Mouse (Mus musculus): ENCODE data around the gene Tepsin.
A peak's percentile ranks its signal among the peaks of the same experiment; 100 is the strongest.

The Tepsin gene

DNA sequence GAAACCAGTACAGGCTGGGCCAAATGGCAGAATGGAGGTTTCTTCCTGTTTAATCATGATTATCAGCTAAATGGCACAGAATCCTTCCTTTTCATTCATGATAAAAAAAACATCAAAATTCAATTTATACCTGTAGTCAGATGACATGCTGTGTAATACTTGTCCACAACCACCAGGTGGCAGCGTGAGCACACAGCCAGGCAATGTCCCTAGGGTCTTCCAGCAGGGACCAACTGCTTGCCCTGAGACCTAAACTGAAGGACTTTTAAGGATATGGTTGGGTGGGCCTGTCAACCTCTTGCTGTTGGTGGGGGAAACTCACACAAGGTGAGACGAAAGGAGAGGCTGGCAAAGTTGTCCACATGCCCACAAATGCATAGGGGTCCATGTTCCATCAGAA is 12.5 kb upstream of the Tepsin start:
- DNase-seq (ENCODE audit: low read depth, low spot score) = no peak

DNA sequence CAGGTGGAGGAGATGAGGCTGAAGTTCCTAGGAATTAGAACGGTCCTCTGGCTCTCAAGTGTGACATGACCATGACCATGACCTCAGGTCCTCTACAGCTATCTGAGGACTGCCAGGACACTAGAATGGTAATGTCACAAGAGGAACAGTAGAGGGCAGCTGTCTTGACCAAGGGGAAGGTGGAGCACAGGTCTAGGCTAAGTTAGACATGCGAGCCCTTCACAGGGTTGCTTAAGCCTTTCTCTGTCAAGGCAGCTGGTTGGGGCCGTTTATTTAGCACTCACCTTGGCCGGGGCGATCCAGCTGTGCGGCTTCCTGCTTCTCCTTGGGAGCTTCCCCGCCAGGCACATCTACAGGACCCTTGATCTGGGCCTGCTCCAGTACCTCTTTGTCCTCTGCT is 12.0 kb upstream of the Tepsin start:
- DNase-seq (ENCODE audit: low read depth, low spot score) = no peak

DNA sequence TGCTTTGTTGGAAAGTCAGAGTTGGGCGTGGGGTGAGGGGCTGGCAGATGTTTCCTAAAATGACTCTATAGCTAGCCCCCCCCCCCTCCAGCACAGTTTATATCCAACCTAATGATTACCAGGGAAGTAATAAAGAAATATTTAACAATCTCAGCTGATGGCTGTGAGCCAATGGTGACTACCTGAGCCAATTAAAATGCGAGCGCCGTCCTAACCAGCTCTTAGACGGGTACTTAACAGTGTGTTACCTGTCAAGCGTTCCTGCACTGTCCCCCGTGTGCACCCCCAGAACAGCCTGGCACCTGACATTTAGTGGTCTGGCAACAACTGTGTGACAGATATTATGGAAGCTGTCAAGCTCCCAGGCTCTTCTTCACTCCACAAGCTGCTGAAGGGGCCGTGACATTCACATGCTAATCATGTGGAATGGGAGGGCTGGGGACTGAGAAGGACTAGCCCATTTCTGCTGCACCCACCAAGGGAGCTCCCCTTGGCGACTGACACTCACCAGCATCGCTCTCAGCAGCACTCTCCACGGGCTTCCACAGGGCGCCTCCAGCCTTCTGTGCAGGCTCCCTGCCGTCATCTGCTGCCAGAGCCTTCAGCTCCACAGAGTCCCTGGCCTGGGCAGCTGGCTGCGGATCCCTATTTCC is 11.2 kb upstream of the Tepsin start:
- DNase-seq (ENCODE audit: low read depth, low spot score) = no peak

DNA sequence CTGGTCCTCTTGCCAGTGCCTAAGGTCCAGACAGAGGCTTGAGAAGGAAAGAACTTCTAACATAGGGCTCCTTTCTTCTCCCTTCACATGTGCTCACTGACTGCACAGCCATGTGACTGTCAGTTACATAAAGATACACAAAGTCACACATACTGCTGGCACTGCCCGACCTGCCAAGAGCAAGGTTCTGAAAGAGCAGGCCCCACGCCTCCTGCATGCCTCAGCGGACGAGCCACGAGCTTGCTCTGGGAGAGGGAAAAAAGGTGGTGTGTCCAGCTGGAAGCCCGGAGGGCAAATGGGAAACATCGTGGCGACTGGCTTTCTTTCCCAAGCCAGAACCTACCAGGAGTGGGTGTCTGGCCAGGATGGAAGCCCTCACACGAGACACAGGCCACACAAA is 9.3 kb upstream of the Tepsin start:
- no peak for DNase-seq (ENCODE audit: low read depth, low spot score)

DNA sequence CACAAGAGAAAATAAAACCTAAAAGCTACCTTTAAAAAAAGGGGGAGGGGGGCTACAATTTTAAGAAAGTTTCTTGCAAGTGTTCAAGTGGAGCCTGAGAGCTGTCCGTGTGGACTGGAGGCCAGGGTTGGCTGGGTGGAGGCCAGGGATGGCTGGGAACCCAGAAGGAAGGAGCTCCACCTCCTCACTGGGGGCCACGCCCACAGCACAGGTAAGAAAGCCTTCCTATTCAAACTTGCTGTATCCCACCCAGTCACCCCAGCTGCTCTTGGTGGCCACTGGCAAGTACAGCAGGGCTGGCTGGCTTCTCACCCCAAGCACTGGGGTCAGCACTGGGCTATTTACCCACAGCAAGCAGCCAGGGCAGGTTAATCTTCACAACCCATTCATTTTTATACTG is 8.5 kb upstream of the Tepsin start:
- DNase-seq (ENCODE audit: low read depth, low spot score) = no peak

DNA sequence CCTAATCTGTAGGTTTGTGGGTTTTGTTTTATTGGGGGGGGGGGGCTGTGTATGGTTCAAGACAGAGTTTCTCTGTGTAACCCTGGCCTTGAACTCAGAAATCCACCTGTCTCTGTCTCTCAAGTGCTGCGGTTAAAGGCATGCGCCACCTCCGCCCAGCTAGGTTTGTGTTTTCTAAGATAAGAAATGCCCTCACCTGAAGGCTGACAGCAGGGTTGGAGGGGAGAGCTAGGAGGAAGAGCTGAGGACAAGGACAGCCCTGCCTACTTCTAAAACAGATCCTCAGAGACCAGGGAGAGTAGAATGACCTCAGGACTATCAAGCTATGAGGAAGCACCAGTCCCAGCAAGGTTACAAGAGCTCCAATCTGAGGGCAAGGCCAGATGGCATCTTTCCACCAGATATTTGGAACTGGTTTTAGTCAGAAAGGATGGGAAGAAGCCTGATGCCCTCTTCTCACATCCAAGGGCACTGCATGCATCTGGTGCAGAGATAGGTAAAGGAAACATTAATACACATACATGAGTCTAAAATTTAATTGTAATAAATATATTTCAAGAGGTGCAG is 5.0 kb upstream of the Tepsin start:
- DNase-seq (ENCODE audit: low read depth, low spot score) = no peak

DNA sequence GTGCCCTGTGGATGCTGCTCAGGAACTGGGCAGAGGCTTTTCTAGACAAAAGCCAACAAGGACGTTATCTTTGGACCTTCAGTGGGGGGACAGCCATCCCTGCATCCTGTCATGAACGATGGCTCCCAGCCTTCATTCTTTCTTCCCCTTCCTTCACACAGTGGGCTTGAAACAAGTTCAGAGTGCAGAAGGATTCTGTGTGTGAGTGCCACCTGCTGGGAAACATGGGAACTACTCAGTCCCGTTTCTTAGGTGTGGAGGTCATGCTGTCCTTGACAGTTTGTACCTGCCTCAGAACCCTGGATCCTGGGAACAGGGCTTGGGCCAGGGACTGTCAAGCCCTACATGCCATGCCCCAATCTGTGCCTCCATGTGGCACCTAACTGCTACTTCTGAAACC is 2.5 kb upstream of the Tepsin start:
- DNase-seq (ENCODE audit: low read depth, low spot score) = no peak

DNA sequence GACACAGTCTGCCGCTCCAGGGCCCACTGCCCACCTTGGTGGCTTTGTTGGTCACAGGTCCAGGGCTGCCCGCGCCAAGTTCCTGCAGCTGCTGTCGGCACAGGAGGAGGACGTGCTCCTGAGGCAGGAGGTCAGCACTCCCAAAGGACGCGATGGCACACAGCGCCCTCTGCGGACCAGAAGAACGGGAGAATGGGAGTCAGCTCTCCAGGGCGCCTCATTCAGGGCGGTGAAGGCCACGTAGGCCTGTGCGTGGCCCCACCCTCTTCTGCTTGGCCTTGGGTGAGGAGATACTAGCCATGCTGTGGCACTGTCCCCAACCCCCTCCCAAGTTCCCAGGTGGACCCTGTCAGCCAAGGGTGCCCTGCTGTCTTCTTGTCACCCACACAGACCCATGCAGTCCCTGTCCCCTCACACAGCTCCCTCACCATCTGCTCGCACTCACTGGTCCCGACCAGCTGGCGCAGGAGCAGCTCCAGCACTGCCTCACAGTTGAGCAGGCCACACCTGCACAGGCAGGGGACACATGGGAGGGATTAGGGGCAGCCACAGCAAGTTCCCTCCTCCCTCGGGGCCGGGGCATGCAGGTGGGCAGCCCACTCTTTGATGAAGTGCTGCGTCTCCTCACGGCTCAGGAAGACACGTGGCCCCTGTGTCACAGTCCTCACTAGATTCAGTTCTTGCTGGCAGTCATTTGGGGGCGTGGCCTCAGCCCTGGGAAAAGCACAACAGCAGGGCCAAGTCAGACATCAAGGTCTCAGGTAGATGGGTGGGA is 5.5 kb downstream of the Tepsin start:
- no peak for DNase-seq (ENCODE audit: low read depth, low spot score)

DNA sequence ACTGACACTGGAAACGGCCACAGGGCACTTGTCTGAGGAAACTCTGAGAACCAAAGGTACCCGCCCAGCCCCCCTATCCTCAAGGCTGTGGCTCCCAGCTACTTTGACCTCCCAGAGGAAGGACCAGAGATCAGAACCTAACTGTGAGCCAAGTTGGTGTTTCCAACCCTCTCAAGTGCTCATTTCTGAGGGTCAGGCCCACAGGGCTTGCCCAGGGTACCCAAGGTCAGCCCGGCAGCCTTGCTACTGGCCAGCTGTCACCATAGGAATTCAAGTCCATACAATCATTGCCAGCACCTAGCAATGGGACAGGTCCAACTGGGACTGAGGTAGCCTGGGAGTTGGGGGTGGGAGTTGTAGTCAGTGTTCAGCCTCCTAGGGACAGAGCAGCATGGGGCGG is 7.9 kb downstream of the Tepsin start:
- DNase-seq (ENCODE audit: low read depth, low spot score) = no peak

DNA sequence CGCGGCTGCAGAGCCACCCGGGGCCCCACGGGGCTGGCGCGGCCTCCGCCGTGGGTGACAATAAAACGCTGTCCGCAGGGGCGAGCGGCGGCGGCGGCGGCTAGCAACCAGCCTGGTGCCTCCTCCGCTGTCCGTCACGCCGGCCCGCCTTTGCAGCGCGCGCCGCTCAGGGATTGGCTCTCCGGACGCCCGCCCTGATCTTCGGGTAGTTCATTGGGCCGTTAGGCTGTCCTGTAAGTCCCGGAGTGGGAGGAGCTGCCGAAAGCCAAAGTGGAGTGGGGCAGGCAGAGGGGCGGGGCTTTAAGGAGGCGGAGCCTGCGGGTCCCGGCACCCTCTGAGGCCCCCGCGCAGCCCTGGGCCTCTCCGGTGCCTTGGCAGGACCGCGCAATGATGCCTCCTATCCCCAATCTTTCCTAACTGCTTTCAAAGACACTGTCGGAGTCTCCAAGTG is 11.8 kb downstream of the Tepsin start, which contains the start of gene Cep131:
Cep131 (minus strand) TSS at position 126 of the 451 bp plus-strand sequence.
- DNase-seq (ENCODE audit: low read depth, low spot score) = peak; percentile 94

DNA sequence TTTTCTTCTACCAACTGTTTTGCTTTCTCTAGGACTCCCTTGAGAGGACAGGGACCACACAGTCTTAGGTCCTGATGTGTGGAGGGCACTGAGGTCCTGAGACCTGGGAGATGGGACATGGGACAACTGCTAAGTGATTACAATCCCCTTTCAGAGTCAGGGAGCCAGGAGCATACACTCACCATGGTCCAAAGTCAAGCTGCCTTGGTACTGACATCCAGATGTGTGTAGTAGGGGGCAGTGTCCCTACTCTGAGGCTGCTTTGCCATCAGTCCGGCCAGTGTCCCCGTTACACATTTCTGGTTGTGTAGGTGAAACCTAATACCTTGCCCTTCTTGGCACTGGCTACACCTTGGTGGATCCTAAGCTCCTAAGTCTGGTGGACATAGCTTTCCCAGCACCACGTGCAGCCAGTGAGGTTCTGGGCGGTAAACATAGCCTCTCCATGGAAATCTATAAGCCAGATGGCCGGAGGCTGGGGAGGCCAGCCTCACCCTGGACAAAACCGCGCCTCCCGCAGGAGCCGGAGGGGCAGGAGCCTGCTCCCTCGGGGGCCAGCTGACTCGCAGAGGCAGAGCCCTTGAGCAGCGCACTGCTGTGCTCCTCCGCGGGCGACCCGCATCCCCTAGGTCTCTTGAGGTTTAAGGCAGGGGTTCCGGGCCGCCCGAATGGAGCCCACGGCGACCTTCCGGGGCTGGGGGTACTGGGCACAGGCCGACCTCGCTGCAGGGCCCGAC is 12.5 kb downstream of the Tepsin start:
- DNase-seq (ENCODE audit: low read depth, low spot score) = no peak

DNA sequence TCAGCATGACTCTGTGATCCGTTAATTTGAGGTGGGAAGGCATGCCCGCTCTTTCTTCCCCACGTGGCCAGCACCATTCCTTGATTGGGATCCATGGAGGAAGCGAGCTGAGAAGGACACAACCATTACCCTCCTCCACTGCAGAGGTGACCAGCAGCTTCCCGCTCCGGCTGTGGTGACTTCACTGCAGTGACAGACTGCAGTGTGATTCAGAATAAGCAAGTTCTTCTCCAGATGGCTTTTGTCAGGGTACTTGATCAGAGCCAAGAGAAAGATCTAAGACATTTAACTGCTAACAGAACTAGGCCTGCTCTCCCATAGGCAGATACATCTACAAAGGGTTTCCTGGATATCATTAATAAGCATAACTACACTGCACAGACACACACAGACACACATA is 18.2 kb downstream of the Tepsin start:
- DNase-seq (ENCODE audit: low read depth, low spot score) = no peak

DNA sequence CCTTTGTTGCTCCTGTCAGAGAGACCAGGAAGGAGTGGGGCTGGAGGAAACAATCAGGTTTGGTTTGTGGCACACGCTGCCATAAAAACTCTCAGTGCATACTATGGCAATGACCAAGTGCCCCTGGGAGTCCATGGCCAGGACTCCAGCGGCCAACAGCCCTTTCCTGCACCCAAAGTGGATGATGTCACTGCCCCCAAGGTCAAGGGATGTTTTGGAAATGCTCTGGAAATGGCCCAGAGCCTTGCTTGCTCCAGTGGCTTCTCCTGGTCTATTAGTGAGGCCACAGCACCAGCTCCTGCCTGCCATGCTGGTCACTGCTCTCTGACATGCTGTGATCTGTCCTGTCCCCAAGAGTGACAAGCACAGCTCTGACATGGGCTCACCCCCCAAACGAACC is 22.3 kb downstream of the Tepsin start:
- no peak for DNase-seq (ENCODE audit: low read depth, low spot score)

DNA sequence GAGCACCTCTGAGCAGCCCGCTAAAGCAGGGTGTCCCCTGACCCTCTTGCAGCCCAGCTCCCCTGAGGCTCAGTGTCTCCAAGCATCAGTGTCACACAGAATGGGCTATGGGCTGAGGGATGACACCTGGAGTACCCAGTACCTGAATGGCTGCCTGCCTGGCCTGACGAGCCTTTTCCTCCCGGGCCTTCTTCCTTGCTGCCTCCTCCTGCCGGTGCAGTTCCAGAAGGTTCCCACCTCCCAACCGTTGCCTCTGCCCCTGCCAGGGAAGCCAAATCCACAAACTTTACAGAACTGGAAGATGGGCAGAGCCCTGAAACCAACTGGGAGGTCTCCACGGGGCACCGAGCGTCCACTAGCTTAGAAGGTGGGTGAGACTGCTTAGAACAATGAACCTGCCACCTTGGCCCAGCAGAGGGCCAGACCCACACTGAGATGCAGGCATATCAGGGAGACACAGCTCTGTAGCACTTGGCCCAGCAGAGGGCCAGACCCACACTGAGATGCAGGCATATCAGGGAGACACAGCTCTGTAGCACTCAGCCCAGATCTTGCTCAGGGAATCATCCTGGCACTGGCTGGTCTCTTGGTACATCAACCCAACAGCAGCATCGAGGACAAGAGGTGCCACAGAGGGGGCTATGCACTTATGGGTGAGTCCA is 25.4 kb downstream of the Tepsin start:
- no peak for DNase-seq (ENCODE audit: low read depth, low spot score)

DNA sequence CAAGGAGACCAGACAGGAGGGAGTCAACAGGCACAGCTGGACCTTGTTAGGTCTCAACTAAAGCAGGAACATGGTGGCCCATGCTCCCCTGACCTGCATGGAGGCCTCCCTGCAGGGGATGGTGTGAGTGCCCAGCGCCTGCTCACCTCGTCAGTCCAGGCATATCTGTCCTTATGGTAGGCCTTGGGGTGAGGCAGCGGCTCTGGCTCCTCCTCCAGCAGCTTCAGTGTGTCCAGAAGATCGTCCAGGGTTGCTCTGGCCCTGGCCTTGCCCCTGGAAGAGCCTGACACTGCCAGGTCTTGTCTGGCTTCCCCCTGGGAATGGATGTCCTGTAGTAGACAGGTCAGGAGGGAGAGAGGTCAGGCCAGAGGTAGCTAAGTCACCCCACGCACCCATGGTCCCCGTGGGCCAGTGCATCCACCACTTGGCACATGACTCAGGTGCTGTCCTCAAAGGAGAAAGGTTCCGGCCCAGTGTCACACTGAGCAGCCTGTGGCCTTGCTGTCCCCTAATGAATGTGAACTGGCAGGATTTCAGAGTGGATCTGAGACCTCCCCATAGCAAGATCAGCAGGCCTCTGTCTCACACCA is 26.7 kb downstream of the Tepsin start:
- DNase-seq (ENCODE audit: low read depth, low spot score) = no peak

DNA sequence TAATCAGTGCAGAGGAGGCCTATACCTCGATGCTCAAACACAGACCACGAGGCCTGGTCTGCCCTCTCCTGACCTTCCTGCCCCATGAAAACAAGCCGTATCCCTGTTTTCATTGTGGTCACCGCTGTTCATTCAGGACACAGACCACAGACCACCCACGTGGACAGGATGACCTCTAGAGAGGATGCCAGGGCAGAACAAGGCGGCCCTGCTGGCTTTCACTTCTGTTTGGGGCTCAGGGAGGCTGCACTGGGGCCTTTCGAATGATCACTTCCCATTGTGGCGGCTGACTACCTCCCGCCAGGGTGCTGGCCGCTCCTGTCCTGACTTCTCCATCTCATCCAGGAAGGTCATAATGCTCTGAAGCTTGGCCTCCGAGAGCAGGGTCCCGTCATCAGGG is 27.5 kb downstream of the Tepsin start:
- no peak for DNase-seq (ENCODE audit: low read depth, low spot score)

DNA sequence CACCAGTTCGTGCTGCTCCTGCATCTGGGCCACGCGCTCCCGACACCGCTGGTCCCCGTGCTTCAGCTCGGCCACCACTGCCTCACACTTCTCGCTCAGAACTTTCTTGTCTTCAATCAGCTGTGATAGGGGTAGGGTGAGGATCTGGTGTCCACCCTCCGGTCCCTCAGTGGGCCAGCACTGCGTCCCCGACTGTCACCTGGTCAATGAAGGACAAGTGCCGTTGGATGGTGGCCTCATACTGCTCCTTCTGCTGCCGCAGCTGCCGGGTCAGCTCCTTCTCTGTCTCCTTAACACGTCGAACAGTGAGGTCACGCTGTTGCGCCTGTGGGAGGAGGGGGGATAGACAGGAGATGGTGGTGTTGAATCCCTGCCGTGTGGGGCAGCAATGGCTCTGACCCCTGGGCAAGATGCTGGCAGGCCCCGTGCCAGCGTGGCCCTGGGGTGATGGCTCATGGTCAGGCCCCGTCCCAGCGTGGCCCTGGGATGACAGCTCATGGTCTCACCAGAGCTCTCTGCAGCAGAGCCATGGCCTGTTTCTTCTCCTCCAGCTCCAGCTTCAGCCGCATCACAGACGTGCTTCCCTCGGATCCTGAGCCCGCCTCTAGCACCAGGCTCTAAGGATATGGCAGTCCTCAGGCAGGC is 28.1 kb downstream of the Tepsin start:
- no peak for DNase-seq (ENCODE audit: low read depth, low spot score)

DNA sequence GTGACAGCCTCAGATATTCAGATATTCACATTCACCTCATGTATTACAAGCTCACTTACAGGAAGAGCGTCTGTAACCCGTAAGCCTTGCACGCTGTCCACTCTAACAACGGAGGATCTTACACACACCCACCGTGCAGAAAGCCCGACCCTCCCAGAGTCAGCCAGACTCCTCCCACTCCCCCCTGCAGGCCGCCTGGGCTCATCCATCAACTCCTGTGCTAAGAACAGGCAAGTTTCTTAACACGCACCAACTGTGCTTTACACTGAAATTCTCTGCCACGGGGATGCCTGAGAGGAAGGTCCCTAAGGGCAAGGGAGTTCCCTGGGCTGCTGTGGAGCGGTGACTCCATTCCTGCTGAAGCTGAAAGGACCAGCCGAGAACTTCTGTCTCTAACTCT is 29.3 kb downstream of the Tepsin start:
- no peak for DNase-seq (ENCODE audit: low read depth, low spot score)

DNA sequence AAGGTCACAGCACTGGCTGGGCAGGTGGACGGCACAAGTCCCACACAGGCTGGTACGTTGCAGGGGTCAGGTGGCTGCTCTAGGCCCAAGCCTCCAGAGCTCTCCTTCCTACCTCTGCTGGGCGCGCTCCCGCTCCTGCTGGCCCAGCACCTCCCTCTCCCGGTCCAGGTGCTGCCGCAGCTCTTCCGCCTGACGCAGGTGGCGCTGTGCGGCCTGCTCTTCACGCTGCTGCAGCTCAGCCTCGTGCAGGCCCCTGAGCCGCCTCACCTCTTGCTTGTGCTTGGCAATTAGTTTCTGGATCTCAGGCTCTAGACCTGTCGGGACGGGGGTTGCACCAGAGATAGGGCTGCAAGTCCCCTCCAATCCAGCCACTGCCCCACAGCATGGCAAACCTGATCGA is 30.7 kb downstream of the Tepsin start:
- no peak for DNase-seq (ENCODE audit: low read depth, low spot score)

DNA sequence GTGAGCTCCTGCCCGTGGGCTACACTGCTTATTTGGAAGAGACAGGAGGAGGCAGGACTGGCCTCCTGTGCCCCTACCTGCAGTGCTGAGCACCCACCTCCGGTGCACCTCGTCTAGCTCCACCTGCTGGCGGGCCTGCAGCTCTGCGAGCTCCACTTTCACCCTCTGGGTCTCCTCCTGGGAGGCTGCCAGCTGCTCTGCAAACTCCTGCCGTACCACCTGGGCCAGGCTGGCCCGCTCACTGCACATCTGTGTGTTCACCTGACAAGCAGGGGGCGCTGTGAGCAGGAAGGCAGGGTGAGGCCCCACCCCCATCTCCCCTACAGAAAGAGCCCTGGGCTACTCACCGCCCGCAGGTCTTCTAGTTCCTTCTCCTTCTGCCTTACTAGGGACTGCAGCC is 33.2 kb downstream of the Tepsin start:
- DNase-seq (ENCODE audit: low read depth, low spot score) = no peak

DNA sequence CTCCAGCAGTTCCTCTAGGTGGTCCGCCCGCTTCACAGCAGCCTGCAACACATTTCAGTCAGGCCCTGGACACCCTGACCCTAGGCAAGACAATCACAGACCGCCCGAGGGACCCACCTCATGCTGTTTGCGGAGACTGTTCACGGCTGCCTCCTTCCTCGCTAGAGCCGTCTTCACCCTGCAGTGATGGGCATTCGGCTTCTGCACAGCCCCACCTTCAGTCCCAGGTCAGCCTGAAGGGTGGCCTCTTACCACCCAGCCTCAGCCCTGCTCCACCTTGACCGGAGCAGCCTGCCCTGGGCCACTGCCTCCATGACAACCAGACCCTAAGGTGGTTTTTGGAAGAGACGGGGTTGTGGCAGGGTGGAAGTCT is 33.9 kb downstream of the Tepsin start:
- no peak for DNase-seq (ENCODE audit: low read depth, low spot score)

Data from brain, embryonic 18.5 days (tissue).